Mouse (Mus musculus): ENCODE results near the gene Wbp2nl.

DNA sequence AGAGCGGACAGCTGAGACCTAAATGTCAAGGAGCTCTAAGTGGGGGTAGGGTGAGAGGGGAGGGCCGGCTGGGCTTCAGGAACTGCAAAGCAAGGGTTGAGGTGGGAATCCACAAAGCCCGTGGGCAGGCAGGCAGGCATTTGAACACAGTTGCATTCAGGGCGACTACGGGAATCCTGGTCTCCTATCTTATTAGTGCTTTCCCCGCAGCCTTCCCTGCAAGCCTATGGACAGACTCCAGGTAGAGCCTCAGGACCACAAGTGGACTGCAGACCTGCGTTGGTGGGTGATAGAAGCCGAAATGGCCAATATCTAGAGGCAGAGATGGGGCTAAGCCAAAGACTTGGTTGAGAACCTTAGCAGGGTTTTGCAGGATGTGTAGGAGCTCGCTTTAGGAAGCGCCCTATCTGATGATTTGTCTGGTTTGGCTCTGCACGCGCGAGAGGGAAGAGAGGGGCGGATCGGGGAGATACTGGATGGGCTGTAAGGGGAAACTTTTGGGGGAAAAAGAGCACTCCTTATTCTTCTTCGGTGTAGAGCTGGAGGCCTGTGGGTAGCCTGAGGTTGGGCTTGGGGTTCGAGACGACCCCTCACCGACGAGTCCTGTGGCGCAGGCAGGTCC, 41.8 kb downstream of the Wbp2nl start:
- no peak for TF ChIP-seq CTCF (conservative IDR thresholded peaks at IDR 0.05; ENCODE audit: low read length)
- no peak for TF ChIP-seq NANOG (IDR thresholded peaks at IDR 0.05; ENCODE audit: borderline replicate concordance, low read length)

Measured in E14TG2a.4 (cell line).